Mouse (Mus musculus) 416B (cell line): ENCODE measurements at regions not wholly inside any gene's neighbourhood (a gene's known extent, or its start where the extent isn't known, plus 50 kb on each side); places are given as distances from the start of the nearest gene placed in this dataset.

Source experiments
- DNase-seq: peaks from one replicate; pipeline ENCODE4 v3.0.0; 2011; ENCODE audit warnings: low read depth

DNA sequence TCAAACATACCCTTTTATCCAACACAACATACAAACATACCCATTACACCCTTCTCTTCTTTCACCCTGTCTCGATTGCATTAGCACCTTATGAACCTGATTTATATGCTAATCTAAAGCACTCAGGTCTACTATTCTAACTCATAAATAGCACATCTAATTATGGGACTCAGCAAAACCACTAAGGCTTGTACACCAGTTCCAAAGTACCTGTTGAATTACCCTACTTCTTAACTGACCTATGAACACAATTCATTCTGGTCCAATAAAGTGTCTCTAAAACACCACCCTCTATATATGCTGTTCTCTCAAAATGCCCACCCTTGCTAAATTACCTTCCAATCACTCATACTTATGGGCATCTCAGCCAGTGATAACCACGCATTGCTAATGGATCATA, 452.7 kb upstream of the Atp2b1 start:
- DNase-seq = no peak

DNA sequence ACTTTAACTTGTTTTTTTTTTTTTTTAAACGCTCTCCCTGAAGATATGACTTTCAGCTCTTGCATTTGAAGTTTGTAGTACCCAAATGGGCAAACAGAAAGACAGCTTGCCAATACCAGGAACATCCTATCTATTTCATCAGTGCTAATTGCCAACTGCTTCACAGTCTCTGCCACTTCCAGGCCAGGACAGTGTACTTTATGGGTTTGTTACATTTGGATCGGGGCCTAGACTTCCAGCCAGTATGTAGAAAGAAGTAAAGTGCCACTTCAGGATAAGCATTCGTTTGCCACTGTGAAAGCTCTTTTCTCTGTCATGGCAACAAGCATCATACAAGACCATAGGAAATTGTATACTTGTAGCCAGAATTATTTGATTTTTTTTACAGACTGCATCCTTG, 439.6 kb upstream of the Atp2b1 start:
- DNase-seq = no peak

DNA sequence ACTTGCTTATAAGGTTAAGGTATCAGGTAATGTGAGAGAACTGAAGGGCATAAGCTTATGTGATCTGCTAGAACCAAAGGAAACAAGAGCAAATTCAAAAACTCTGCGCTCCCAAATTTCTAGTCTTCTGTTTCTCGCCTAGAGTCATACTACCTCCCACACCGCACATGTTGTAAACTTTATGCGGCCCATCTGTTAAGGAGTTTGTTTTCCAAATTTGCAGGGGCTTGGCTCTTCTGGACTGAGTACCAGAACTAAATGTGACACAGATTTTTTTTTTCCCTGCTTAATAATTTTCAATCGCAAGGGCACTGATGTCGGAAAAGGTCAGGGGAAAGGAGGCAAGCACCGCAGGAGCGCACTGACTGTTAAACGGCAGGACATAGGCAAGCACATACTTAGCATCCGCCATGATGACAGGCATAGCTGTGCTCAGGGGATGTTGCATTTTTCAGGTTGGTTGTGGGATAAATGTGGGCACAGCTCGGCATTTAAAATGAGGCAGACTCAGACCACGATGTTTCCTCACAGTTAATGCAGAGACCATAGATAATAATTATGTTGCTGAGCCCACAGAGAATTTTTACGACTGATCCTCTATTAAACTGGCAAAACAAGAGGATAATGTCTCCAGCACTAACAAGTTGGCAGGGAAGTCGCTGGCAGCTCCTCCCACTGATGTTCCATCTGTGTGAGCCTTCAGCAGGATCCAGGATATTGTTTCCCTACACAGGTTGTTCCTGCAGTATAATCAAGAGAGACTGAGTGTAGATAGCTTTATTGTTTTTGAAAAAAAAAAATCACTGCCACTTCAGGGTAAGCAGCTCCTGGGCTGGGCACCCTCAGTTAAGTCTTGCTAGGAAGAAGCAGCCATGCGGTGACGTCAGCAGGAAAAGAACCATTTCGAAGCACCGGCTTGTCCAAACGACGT, 428.2 kb upstream of the Atp2b1 start:
- no peak for DNase-seq

DNA sequence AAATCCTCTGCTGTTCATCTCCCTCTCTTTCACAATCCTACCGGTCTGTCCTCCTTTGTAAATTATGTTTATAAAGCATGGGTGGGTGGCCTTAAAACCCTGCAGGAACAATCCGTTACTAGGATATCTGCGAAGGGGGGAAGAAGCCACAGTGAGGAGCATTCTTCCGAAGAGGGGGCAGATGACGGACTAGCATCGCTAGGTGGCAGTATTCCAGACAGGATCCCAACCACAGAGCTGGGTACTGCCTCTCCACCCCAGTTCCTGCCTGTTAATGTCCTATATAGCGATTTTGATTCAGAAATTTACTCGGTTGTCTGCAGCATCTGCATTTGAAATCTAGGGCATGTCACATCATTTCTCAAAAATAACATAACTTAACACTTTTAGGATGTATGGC, 419.9 kb upstream of the Atp2b1 start:
- peak; percentile 57 for DNase-seq

DNA sequence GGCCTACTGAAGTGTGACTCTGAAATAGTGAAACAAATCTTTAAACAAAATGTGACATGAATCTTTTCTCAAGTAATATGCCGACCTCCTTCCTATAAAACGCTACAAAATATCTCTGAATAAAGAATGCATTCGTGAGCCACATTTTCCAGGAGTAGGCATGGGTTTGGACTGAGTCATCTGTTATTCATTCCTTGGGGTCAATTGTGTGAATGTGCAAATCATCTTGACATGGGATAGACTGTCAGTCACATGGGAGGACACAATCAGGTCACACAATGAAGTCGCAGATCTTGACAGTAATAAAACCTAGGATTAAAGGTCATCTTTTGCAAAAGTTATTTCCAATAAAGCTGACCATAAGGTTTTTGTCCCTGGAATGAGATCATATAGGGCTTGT, 418.0 kb upstream of the Atp2b1 start:
- DNase-seq = no peak

DNA sequence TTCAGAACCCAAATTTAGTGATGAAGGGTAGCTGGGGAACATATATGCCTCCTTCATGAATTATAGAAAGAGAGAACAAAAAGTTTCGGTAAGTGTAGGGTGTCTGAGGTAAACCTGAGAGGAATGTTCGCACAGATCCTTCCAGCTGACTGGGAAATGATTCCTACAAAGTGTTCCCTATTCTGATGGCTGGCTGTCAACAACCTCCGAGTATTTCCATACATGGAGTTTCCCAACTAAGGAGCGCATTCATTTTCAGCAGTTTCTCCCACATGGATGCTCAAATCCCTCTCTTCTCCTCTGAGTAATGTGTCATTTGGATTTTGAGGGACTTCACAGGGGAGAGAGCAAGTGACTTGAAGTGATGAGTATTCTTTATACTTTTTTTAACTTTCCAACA, 413.9 kb upstream of the Atp2b1 start:
- no peak for DNase-seq

DNA sequence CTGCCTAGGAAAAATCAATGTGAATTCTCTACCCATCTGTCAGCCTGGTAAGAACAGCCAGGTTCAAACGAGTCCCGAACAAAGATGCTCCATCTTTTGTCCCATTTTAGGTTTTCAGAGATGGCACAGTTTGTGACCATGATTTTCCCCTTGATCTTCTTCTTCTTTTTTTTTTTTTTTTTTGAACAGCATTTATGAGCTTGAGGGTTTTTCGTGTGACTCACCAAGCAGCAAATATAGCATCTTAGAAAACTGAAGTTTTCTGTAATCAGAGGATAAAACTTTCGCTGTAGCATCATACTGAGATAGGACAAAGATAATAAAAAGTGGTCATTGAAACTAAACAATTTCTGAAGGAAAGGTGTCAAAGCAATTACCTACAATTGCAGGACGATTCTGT, 412.6 kb upstream of the Atp2b1 start:
- DNase-seq = no peak

DNA sequence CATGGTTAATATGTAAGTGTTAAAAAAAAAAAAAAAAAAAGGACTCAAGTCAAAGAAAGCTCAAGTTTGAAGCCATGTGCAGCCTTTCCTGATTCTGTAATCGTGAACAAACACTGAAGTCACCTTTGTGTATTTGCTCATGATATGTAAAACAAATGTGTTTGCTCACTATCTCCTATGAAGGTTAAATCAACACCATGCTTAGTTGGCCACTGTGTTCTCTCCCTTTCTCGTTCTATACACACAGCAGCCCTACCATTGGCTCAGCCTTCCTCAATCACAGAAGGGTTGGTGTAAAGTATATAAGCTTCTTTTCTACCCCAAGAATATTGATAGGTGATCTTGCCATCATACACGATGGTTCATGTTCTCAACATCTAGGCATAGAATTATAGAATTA, 409.7 kb upstream of the Atp2b1 start:
- no peak for DNase-seq

DNA sequence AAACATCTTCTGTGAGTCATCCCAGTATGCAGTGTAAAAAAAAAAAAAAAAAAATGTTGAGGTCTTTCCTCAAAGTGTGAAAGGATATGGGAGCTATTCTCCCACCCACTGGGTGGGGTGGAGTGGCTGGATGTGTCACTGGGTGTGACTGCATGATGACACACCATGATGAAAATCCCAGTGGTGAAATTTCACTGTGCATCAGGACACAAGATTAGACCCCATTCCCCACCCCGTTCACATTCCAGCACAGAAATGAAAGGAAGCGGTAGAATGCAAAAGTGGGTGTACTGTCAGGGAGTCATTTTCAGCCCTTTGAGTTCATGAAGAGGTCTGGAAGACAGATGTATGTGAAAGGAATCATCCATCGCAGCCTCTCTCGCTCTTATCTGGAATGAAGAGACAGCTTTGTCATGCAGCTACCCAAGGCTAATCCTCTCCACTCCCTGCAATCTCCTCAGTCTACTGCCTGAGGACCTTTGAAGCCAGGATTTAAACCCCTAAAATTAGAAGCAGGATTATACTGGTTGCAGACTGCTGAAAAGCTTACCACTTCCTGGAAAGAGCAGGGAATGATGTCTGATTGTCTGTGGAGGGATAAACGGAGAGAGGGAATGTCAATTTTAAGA, 405.6 kb upstream of the Atp2b1 start:
- no peak for DNase-seq

DNA sequence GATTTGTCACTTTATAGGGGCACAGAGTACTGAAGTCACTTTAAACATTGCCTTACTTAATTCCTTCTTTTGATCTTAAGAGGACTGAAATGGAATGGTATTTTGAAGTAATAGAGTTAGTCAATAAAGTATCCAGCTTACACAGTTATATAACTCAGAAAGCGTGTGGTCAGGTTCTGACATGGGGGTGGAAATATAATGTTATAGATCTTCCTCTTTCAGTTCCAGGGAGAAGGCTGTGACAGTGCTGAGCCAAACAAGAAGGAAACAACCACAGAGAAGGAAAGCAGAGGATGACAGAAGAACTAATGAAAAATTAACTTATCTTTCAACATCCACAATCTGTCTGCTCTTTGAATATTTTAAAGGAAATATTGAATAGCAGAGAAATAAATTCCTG, 399.4 kb upstream of the Atp2b1 start:
- DNase-seq = no peak

DNA sequence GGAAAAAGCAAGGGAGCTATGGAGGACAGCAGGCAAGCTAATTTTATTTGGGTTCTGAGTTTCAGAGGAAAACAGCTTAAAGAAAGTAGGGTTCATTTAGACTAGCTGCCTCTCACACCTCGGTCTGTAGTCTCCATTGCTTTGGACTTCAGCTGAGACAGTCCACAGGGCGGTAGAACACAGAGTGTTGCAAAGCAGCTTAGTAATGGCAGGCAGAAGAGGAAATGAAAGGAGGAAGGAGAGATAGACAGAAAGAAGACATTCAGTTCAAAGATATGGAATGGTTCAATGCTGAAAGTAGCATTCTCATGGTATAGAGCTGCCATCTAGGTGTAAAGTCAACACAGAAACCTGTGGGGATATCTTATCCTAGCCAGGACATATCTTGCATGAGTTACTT, 396.6 kb upstream of the Atp2b1 start:
- no peak for DNase-seq

DNA sequence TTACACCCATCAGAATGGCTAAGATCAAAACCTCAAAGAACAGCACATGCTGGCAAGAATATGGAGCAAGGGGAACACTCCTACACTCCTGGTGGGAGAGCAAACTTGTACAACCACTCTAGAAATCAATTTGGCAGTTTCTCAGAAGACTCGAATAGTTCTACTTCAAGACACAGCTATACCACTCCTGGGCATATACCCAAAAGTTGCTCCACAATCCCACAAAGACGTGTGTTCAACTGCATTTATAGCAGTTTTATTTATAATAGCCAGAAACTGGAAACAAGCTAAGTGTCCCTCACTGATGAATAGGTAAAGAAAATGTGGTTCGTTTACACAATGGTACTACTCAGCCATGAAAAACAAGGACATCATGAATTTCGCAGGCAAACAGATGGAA, 384.6 kb upstream of the Atp2b1 start:
- DNase-seq = no peak

DNA sequence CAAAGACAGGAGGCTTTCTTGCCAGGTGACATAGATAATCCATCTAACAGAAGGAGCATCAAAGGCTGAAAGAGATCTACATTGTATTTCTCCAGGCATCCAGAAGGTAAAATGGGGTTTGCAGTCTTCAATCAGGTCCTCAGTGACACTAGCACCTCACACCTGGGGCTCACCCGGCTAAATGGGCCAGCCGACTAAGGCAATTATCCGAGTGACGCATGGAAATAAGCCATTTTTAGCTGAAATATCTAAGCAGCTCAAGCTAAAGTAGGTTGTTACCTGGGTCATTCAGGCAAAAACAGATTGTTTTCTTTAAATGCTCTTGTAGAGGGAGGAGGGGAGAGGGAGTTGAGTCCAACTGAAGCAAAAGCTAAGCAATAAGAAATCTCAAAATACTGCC, 382.8 kb upstream of the Atp2b1 start:
- DNase-seq = no peak

DNA sequence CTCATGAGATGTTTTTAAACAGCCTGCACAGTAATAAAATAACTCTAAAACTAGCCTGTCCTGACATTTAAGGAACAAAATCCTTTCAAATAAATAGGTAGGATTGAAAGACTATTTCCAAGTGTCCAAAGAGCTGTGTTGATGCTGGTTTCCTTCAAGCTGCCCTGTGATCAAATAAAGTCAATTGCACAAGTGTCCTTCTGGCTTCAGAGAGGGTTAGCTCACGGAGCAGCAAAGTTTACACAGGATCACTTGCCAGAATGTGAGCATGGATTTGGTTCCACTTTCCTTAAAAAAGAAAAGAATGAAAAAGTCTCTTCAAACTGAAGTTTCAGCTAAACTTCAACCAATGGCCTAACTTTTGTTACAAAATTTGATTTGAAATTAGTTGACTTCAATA, 375.5 kb upstream of the Atp2b1 start:
- DNase-seq = no peak

DNA sequence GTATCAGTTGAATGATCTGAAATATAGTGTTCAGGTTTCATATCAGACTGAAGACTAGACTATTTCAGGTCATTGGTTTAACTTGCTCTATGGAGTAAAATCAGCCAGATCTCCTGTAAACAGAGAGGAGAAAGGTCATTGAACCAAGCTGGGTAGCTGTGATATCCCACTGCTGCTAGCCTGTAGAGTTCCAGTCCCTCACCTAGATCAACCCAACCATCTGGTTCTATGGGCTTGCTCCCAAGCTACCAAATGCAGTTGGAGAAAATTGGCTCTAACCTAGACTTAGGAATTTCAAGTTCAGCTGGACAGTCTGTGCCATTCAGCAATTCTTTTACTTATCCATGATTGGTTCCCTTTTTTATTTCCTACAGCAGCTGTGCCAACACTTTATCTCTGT, 373.1 kb upstream of the Atp2b1 start:
- no peak for DNase-seq

DNA sequence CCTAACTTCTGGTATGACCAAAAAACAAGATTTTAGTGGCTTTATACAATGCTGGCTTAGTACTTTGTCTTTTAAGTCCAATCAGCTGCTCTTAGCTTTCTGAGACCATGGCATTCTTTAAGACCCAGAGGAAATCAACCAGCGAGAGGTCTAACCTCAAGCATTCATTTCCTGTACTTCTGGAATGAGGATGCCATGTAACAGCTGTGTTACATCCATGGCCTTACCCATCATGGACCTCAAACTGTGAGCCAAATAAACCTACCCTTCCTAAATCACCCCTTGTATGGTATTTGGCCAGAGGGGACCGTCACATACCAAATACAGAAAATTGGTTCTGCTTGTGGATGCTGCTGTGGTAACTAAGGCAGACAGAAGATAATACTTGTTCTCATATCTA, 372.1 kb upstream of the Atp2b1 start:
- no peak for DNase-seq

DNA sequence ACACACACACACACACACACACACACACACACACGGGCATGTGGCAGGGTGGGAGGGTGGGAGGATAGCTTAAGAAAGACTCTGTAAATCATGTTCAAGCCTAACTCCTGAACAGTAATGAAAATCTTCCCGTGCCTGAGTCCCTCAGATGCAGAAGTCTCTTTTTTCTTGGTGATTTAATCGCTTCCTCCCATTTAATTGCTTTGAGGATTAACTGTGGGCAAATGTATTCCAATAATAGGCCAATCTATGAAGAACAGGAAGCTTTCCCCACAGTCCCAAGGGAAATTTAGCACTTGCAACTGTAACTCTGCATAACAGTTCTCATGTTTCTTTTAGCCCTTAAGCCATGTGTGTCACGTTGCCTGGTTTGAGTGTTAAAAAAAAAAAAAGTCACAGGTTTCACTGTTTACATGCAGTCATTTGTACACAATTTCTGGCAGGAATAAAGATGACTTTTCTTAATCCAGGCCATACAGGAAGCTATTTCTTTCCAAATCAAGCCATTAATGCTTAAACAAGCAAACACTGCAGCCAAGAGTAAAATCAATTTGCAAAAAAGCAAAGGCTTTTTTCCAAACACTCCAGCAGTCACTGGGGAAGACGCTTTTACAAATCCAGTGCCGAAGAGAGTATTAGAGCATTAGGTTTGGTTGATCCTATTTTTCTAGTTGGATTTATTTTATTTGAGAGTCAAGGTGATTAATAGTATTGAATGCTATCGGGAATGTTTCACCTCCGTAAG, 370.8 kb upstream of the Atp2b1 start:
- no peak for DNase-seq

DNA sequence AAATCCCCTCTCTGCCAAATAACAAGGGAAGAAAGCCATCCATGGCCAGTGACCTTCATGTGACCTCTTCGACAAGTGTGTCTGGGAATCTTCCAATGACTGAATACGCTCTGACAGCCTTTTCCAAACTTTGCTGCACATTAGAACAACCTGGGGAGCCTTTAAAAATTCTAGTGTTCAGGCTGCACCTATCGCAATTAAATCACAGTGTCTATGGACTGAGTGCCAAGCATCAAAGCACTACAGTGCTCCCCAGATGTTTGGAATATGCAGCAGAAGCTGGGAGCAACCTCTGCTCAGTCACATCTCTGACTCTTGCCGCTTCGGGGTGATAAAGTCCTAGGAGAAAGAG, 370.2 kb upstream of the Atp2b1 start:
- no peak for DNase-seq

DNA sequence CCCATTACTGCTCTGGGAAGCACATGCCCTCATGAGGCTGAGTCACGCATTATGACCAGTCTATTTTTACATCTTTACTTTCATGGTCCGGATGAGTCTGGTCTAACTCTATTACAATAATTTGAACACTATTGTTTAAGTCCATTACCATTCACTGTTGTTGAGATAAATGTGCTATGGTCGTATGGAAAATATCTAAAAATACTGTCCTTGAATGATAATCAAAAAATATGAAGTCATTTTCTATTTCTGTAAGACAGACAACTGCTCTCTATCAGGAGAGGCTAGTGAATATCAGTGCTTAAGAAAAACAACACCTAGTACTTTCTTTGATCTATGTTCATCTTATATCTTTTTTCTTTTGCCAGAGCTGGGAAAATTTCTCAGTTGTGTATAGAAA, 359.6 kb upstream of the Atp2b1 start:
- DNase-seq = no peak

DNA sequence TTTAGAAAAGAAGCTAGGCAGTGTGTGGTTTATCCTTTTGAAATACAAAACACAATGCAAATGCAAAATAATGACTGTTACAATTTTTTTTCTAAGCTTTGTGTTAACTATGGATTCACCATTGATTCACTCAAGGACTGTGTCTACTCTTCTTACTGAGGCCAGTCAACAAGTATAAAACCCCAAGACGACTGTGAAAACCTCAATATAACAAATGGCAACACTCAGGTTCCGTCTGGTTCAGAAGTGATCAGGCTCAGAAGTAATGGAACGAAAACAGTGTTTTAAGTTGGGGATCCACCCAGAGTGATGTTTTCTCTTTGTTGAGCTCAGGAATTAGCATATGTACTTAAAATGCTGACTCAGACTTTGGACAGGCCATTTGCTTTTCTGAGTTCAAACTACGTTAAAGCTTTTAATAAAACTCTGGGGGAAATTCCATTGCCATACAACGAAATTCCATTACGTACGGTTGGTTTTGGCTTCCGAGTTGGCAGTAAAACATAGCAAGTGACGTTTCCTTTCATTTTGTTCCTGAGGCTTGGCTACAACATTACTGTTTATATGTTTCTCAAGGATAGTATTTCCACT, 356.6 kb upstream of the Atp2b1 start:
- no peak for DNase-seq

DNA sequence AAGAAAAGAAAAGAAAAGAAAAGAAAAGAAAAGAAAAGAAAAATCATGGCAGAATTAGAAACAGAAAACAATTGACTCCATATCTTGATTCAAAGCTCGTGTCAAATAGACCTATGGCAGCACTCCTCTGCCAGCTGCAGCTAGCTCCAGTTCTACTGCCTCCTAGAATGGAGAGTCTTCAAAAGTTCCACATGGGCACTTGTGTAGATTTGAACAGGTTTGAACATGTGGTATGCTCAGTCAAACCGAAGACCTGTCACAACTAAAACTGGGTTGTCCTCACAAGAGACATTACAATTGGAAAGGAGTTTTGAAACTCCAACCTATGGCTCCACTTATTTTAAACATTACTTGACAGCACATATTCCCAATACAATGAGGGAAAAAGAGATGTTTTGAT, 355.6 kb upstream of the Atp2b1 start:
- no peak for DNase-seq

DNA sequence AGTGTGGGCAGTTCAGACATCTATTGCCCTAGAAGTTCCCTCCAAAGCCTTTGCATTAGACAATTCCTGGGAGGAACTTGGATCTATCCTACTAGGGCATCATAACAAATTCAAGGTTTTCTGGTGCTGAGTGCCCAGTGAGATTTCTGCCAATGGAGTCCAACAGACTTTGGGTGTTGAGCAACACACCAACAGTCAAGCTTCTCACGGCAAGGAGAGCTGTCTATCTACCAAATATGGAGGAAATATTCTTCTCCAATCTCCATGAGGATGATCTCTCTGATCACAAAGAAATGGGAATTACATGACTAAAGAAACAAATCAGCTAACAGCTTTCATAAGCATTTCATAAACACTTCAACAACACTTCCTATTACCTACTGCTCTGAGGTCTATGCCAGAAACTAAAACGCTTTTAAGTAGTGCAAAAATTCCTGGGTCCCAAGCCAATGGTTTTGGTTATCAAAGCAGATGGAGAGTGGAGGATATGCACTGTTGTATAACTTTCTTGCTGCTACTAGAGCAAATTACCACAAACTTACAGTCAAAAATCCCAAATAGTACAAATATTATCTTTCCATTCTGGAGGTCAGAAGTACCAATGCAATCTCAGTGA, 351.8 kb upstream of the Atp2b1 start:
- DNase-seq = no peak
